Mouse (Mus musculus): ENCODE data around the gene Msl1. TPM values are rescaled to one million over a fixed set of nuclear protein-coding genes. Genes with fewer than 3 reads are reported as not detected.

The Msl1 gene
- polyA plus RNA-seq, 1 experiment: 40.5 TPM

GRCm38 (mm10) chr11:98776052-98776764 lies 19.1 kb upstream of the Msl1 start:
- H3K36me3 ChIP-seq (ENCODE audit: control insufficient read depth, insufficient read depth): peaks cover 8% of the 10 kb centered on the region
- peak overlapping the region; percentile 68 for H3ac ChIP-seq (ENCODE audit: control insufficient read depth, insufficient read length, low read depth)
- H3K4me3 ChIP-seq (ENCODE audit: insufficient read depth, poor library complexity, severe bottlenecking): peak overlapping the region; percentile 62
- H3K27me3 ChIP-seq (ENCODE audit: control insufficient read depth, insufficient read depth, insufficient read length): no peaks in the 10 kb centered on the region
- peaks cover 40% of the 10 kb centered on the region for H3K79me2 ChIP-seq (ENCODE audit: control insufficient read depth, insufficient read depth)
- H3K79me3 ChIP-seq (ENCODE audit: low read depth): peaks cover 11% of the 10 kb centered on the region
- TF ChIP-seq MYOD1 (IDR thresholded peaks at IDR 0.05; ENCODE audit: control insufficient read depth, insufficient read length, low read depth) (no peak), MAX (IDR thresholded peaks at IDR 0.05) (no peak), FOSL1 (IDR thresholded peaks at IDR 0.05; ENCODE audit: insufficient read depth, low read length, poor library complexity, severe bottlenecking) (no peak), MYOG (IDR thresholded peaks at IDR 0.05; ENCODE audit: control insufficient read depth, extremely low read depth, insufficient read length) (no peak)

DNA sequence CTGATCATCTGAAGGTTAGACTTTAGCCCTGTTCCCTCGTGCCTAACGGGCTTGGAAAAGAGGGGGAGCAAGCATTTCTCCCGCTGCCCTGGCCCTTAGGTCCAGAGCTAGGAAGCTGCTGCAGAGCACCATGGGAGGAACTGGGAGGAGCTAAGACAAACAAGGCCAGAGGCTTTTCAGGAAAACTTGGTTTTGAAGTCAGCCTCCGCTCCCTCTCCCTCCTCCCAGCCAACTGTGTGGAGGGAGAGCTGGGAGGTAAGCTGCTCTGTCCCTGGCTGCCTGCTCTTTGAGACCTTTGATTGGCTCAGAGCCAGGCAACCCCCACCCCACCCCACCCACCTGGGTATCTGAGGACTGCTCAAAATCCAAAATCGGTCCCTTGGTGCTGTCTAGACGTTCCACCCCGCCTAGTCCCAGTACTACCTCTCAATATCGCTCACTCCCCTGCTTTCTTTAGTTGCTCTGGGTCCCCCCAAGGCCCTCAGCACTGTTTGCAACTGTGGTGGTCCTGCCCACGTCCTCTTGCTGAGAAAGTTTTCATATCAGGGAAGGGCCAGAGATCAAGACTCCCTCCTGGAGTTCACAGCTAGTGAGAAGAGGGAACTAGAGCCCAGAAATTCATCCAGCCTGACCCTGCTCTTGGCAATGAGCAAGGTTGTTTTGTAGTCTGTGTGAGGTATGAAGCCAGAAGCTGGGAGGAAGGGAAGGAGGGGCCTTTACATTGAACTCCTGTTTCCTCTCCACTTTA lies 18.3 kb upstream of the Msl1 start:
- H3K79me2 ChIP-seq (ENCODE audit: control insufficient read depth, insufficient read depth): peaks cover 32% of the 10 kb centered on the region
- H3ac ChIP-seq (ENCODE audit: control insufficient read depth, insufficient read length, low read depth): peak overlapping the region; percentile 47
- no peaks in the 10 kb centered on the region for H3K27me3 ChIP-seq (ENCODE audit: control insufficient read depth, insufficient read depth, insufficient read length)
- peak overlapping the region; percentile 62 for H3K4me3 ChIP-seq (ENCODE audit: insufficient read depth, poor library complexity, severe bottlenecking)
- H3K79me3 ChIP-seq (ENCODE audit: low read depth): peaks cover 6% of the 10 kb centered on the region
- TF ChIP-seq FOSL1 (IDR thresholded peaks at IDR 0.05; ENCODE audit: insufficient read depth, low read length, poor library complexity, severe bottlenecking): no peak
- TF ChIP-seq MAX (IDR thresholded peaks at IDR 0.05): peak; percentile 41
- peaks cover under 1% of the 10 kb centered on the region for H3K36me3 ChIP-seq (ENCODE audit: control insufficient read depth, insufficient read depth)

DNA sequence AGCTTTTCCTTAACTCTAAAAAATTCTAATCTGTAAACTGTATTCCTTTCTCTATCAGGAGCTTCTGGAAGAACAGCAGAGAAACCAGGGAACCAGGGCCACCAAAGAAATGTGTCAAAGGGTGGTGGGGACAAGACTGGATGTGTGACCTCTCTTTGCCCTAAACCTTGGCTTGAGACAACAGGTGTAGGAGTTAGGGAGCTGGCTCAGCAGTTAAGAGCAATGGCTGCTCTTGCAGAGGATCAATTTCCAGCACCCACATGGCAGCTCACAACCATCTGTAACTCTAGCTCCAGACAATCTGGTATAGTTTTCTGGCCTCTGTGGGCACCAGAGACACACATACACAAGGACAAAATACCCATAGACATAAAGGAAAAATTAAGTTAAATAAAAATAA lies 17.4 kb upstream of the Msl1 start:
- no peaks in the 10 kb centered on the region for H3K27me3 ChIP-seq (ENCODE audit: control insufficient read depth, insufficient read depth, insufficient read length)
- no peaks in the 10 kb centered on the region for H3K36me3 ChIP-seq (ENCODE audit: control insufficient read depth, insufficient read depth)
- H3K79me2 ChIP-seq (ENCODE audit: control insufficient read depth, insufficient read depth): peaks cover 27% of the 10 kb centered on the region
- no peak overlapping the region for H3ac ChIP-seq (ENCODE audit: control insufficient read depth, insufficient read length, low read depth)
- H3K4me3 ChIP-seq (ENCODE audit: insufficient read depth, poor library complexity, severe bottlenecking): no peak overlapping the region
- H3K79me3 ChIP-seq (ENCODE audit: low read depth): peaks cover 6% of the 10 kb centered on the region
- TF ChIP-seq CEBPB (IDR thresholded peaks at IDR 0.05; ENCODE audit: low read depth) (no peak), MAX (IDR thresholded peaks at IDR 0.05) (no peak), USF1 (IDR thresholded peaks at IDR 0.05; ENCODE audit: low read depth) (no peak), FOSL1 (IDR thresholded peaks at IDR 0.05; ENCODE audit: insufficient read depth, low read length, poor library complexity, severe bottlenecking) (no peak), MYOG (IDR thresholded peaks at IDR 0.05; ENCODE audit: control insufficient read depth, extremely low read depth, insufficient read length) (no peak), CTCF (IDR thresholded peaks at IDR 0.05; ENCODE audit: control insufficient read depth, insufficient read depth, insufficient read length) (no peak), MYOD1 (IDR thresholded peaks at IDR 0.05; ENCODE audit: control insufficient read depth, insufficient read length, low read depth) (no peak)

DNA sequence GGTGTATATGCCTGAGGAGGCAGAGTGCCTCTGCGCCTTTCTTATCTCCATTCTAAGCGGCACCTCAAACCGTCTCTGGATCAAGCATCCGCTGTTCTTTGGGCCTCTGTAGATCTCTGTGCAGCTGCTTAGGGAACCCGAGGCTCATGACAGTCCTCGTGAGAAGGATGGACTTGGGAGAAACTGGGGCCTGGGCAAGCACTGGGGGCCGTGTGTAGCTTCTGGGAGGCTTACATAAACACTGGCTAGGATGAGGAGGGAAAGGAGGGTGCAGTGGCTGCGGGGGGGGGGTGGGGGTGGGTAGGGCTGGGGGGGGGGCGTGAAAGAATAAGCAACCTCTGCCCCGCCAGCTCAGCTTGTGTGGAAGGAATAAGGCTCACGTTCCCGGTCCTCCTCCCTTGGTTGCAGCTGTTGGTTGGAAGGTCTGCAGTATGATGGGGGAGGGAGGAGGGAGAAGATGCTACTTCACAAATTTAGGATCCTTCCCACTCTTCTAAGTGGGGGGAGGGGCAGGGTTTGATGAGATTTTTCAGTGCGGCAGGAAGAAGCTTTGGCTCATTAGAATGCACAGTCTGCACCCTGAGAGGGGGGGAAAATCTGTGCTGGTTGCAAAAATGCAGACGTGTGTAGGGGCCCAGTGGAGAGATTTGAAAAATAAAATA lies 13.3 kb upstream of the Msl1 start:
- no peak overlapping the region for H3K4me3 ChIP-seq (ENCODE audit: insufficient read depth, poor library complexity, severe bottlenecking)

GRCm38 (mm10) chr11:98782651-98783235 lies 12.6 kb upstream of the Msl1 start:
- Histone ChIP-seq H3K36me3 (ENCODE audit: control insufficient read depth, insufficient read depth) (no peaks in the 10 kb centered on the region), H3K4me3 (ENCODE audit: insufficient read depth, poor library complexity, severe bottlenecking) (peak overlapping the region; percentile 2), H3K79me2 (ENCODE audit: control insufficient read depth, insufficient read depth) (no peaks in the 10 kb centered on the region), H3K27me3 (ENCODE audit: control insufficient read depth, insufficient read depth, insufficient read length) (no peaks in the 10 kb centered on the region), H3K79me3 (ENCODE audit: low read depth) (no peaks in the 10 kb centered on the region), H3ac (ENCODE audit: control insufficient read depth, insufficient read length, low read depth) (peak overlapping the region; percentile 38)
- TF ChIP-seq USF1 (IDR thresholded peaks at IDR 0.05; ENCODE audit: low read depth) (no peak), FOSL1 (IDR thresholded peaks at IDR 0.05; ENCODE audit: insufficient read depth, low read length, poor library complexity, severe bottlenecking) (no peak), MYOD1 (IDR thresholded peaks at IDR 0.05; ENCODE audit: control insufficient read depth, insufficient read length, low read depth) (no peak), CEBPB (IDR thresholded peaks at IDR 0.05; ENCODE audit: low read depth) (no peak), MYOG (IDR thresholded peaks at IDR 0.05; ENCODE audit: control insufficient read depth, extremely low read depth, insufficient read length) (no peak), MAX (IDR thresholded peaks at IDR 0.05) (no peak), CTCF (IDR thresholded peaks at IDR 0.05; ENCODE audit: control insufficient read depth, insufficient read depth, insufficient read length) (no peak)

More for the DNA sequence above, 13.3 kb upstream of the Msl1 start:
- Histone ChIP-seq H3K36me3 (ENCODE audit: control insufficient read depth, insufficient read depth) (no peaks in the 10 kb centered on the region), H3ac (ENCODE audit: control insufficient read depth, insufficient read length, low read depth) (no peak overlapping the region), H3K79me3 (ENCODE audit: low read depth) (no peaks in the 10 kb centered on the region), H3K79me2 (ENCODE audit: control insufficient read depth, insufficient read depth) (peaks cover 6% of the 10 kb centered on the region), H3K27me3 (ENCODE audit: control insufficient read depth, insufficient read depth, insufficient read length) (no peaks in the 10 kb centered on the region)
- TF ChIP-seq USF1 (IDR thresholded peaks at IDR 0.05; ENCODE audit: low read depth) (no peak), MYOD1 (IDR thresholded peaks at IDR 0.05; ENCODE audit: control insufficient read depth, insufficient read length, low read depth) (peak; percentile 40), CTCF (IDR thresholded peaks at IDR 0.05; ENCODE audit: control insufficient read depth, insufficient read depth, insufficient read length) (no peak)
